Mouse (Mus musculus) midbrain, embryonic 13.5 days (tissue): ENCODE results near the gene Nr4a1. TPM values are rescaled to one million over a fixed set of nuclear protein-coding genes. Genes with fewer than 3 reads are reported as not detected.

Experiments used
- ATAC-seq: fragments of 200-750 bp; cut with Nextera tagmentation; 2 replicates; pipeline ENCODE4 v1.8.0; 2017; ENCODE audit warnings: mild to moderate bottlenecking, moderate TSS enrichment, moderate library complexity
- H3K27ac ChIP-seq: fragments of 300-500 bp; sonication (generic); 2 replicates; pipeline ENCODE4 v1.5.1; 2015; ENCODE audit warnings: inconsistent platforms, mild to moderate bottlenecking, moderate library complexity
- H3K27me3 ChIP-seq: fragments of 300-500 bp; sonication (generic); 2 replicates; pipeline ENCODE4 v1.6.1; 2015; ENCODE audit warnings: mild to moderate bottlenecking, inconsistent platforms
- H3K36me3 ChIP-seq: fragments of 300-500 bp; sonication (generic); 2 replicates; pipeline ENCODE4 v1.6.1; 2015; ENCODE audit warnings: mild to moderate bottlenecking, inconsistent platforms
- H3K4me1 ChIP-seq: fragments of 300-500 bp; sonication (generic); replicated peaks from 2 replicates; pipeline ENCODE4 v1.6.1; 2015; ENCODE audit warnings: inconsistent platforms
- H3K4me2 ChIP-seq: fragments of 300-500 bp; sonication (generic); replicated peaks from 2 replicates; pipeline ENCODE4 v1.6.1; 2015; ENCODE audit warnings: moderate library complexity, mild to moderate bottlenecking, inconsistent platforms
- H3K4me3 ChIP-seq: fragments of 300-500 bp; sonication (generic); replicated peaks from 2 replicates; pipeline ENCODE4 v1.5.1; 2015; ENCODE audit warnings: mild to moderate bottlenecking, inconsistent platforms
- H3K9ac ChIP-seq: fragments of 300-500 bp; sonication (generic); replicated peaks from 2 replicates; pipeline ENCODE4 v1.6.1; 2015; ENCODE audit warnings: mild to moderate bottlenecking, inconsistent platforms
- H3K9me3 ChIP-seq: fragments of 300-500 bp; sonication (generic); 2 replicates; pipeline ENCODE4 v1.6.1; 2016; ENCODE audit warnings: mild to moderate bottlenecking, inconsistent platforms
- WGBS: fragments of 180-500 bp; shearing (Covaris S2); methylation state at CpG from one replicate; pipeline ENCODE4 v1.1.7; 2015; 5-methylcytosine and 5-hydroxymethylcytosine counted together
- polyA plus RNA-seq: library from polyadenylated mRNA; unstranded; fragments of >200 nt; fragmentation: Nextera tagmentation; extraction: Ambion mirVana; gene quantifications from 2 replicates; pipeline ENCODE4 v1.2.1, GENCODE M21; 2015

Gene Nr4a1
- polyA plus RNA-seq, result 2.8 and 3.1 TPM in 2 replicates

DNA sequence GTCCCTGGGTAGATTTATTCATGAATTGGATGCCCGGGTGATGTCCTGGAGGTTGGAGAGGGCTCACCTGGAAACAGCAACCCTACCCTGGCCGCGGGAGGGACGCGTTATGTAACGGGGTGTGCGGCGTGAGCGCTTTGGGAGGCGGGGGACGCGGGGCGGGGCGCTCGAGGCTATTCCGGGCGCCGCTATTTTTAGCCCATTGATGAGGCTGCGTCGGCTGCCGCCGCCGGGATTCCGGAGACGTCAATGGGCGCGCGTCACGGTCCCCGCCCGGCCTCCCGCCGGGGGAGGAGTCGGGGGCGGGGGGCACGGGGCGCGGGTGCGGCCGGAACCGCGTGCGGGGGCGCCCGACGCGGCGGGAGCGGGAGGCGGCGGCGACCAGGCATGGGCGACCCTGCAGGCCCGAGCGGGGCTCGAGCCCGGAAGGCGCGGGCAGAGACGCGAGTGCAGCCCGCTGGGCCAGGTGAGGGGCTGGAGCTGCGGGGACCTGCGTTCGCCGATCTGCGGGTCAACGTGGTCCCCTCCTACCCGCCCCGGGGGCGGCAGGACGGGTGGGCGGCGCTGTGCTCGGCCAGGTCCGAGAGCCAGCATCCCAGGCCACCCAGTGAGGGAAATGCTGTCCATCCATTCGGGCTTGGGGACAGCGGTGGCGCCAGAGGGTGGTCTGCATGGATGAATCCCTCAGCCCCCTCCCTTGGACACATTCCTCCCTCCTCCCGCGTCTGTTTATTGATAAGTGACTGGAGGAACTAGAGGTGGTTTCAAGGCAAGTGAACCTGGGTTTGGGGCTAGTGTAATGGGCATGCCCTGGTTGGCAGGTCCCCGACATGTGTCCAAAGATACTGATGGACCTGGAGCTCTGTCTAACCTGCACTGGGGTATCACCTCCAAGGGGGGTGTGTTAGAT is at the start of gene Nr4a1:
Gene Nr4a1, plus strand, starts transcription at position 384 of the 910 bp plus-strand sequence.
- peak within 1 kb of the TSS; percentile 56 for H3K27ac ChIP-seq
- H3K36me3 ChIP-seq, result no peaks in the 10 kb centered on the region
- under 1% methylated on average over 82 of the region's 82 CpGs for WGBS

DNA sequence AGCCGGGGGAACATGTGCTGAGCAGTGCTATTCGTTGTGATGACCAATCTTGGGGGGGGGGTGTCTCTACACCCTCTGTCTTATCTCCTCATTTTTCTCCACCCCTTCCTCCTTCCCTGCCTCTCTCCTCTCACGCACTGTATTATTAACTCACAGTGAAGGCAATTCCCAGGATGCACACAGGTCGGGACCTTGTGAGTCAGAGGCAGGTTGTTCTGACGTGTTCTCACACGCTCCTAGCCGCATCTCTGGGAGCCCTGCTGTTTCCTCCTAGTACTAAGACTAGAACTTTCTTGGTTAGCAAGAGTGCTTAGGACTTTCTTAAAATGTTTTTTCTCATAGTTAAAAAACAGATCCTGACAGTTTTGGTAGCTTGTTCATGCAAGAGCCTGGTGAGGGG is 49.3 kb upstream of the Nr4a1 start:
- H3K9me3 ChIP-seq, result 0 out of 2 replicates have a peak, but pooled peaks cover 6% of the 10 kb centered on the region
- no peaks in the 10 kb centered on the region for H3K4me1 ChIP-seq
- ATAC-seq, result no peak
- no peak overlapping the region for H3K4me2 ChIP-seq
- H3K27me3 ChIP-seq, result no peaks in the 10 kb centered on the region
- H3K4me3 ChIP-seq, result no peak overlapping the region
- 88% methylated on average over 7 of the region's 7 CpGs for WGBS
- H3K9ac ChIP-seq, result no peak overlapping the region
- H3K36me3 ChIP-seq, result peaks cover 92% of the 10 kb centered on the region
- no peak overlapping the region for H3K27ac ChIP-seq

More for the DNA sequence above, at the start of gene Nr4a1:
- ATAC-seq, result peak; percentile 79
- Histone ChIP-seq H3K4me2 (peak within 1 kb of the TSS; percentile 83), H3K9ac (peak within 1 kb of the TSS; percentile 87), H3K4me3 (peak within 1 kb of the TSS; percentile 64), H3K9me3 (no peaks in the 10 kb centered on the region), H3K27me3 (peaks cover 29% of the 10 kb centered on the region; the same call in 1 of the 2 replicates), H3K4me1 (peaks cover 8% of the 10 kb centered on the region; the same call in 1 of the 2 replicates)

DNA sequence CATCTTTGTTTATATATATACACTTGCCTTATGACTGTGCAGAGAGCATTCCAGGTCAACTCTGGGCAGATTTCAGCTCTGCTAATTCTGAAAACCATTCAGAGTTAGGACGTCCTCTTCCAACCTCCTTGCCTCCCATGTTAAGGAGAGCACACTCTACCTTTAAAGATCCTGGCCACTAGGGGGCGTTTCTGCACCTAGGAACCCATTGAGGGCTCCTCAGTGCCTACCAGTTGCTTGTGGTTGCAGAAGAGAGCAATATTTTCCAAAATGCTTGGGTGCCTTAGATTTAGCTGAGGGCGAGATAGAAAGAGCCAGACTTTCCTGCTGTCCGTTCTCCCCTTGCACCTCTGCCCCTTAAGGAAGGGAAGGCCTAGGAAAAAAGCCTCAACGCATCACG is 43.8 kb upstream of the Nr4a1 start:
- Histone ChIP-seq H3K36me3 (peaks cover 79% of the 10 kb centered on the region), H3K27me3 (no peaks in the 10 kb centered on the region), H3K4me2 (no peak overlapping the region), H3K9me3 (no peaks in the 10 kb centered on the region), H3K27ac (no peak overlapping the region), H3K4me1 (no peaks in the 10 kb centered on the region), H3K9ac (no peak overlapping the region), H3K4me3 (no peak overlapping the region)
- ATAC-seq, result 0 out of 2 replicates have a peak, but pooled peaks have one; percentile 34
- 61% methylated on average over 6 of the region's 6 CpGs for WGBS

DNA sequence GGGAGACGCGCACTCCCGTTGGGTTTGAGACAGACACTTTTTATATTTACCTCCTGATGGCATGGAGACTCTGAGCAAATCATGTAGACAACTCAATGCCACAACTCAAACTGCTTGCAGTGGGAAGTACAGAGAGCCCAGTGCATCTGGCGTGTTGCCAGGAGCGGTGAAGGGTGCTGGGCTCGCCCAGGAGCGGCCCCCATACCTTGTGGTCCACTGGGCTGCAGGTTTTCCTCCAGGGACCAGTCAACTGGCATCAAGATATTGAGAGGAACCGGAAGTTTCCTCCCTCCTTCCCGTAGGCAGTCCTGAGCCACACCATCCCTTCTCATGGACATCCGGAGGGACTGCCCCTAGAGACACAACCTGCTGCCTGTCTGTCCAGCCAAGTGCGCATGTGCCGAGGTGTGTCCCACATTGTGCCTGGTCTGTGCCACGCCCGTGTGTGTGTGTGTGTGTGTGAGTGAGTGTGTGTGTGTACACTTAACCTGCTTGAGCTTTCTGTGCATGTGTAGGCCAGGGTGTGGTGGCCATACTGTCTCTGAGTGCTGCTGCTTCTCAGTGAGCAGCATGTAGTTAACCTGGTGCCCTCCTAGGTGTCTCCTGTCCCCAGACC is 43.0 kb upstream of the Nr4a1 start:
- Histone ChIP-seq H3K36me3 (peaks cover 74% of the 10 kb centered on the region), H3K4me3 (no peak overlapping the region), H3K27ac (no peak overlapping the region), H3K4me2 (no peak overlapping the region), H3K4me1 (no peaks in the 10 kb centered on the region), H3K9ac (no peak overlapping the region), H3K27me3 (no peaks in the 10 kb centered on the region), H3K9me3 (no peaks in the 10 kb centered on the region)
- no peak for ATAC-seq
- WGBS, result 94% methylated on average over 14 of the region's 14 CpGs

DNA sequence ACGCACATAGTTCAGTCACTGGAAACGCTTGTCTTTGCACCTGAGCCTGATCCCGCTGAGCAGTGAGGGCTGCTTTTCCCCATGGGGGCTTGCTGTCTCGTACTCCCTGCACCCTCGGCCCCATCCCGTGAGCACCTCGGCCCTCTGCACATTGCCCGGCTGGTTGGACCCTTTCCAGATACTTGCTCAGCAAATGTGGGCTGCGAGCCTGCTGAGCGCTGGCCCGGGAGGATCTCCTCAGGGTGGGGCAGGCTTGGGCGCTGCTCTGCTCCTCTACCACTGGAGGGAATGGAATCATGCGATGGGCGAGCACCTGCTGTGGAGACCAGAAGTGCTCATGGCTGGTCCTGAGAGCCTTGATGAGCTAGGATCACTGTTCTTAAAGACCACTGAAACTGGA is 41.6 kb upstream of the Nr4a1 start:
- Histone ChIP-seq H3K4me2 (no peak overlapping the region), H3K9me3 (no peaks in the 10 kb centered on the region), H3K36me3 (peaks cover 62% of the 10 kb centered on the region), H3K4me1 (no peaks in the 10 kb centered on the region), H3K27me3 (no peaks in the 10 kb centered on the region), H3K4me3 (no peak overlapping the region), H3K27ac (no peak overlapping the region), H3K9ac (no peak overlapping the region)
- 76% methylated on average over 14 of the region's 14 CpGs for WGBS
- ATAC-seq, result no peak

DNA sequence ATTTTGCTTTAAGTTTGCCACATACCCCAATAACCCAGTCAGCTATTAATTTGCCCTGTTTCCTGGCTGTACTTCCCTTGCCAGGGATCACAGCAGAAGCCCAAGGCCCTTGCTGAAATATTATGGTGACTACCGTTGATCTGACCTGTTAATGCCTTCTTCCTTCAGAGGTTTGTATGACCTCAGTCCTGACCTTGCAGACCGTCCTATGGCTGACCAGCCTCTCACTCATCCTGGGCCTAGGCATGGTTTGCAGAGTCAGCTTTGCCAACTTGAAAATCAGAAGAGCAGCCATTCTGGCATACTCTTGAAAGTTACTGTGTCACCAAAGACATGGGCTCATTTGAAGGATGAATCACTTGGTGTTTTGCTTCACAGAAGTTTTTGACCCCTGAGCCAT is 38.9 kb upstream of the Nr4a1 start:
- Histone ChIP-seq H3K27ac (no peak overlapping the region), H3K9me3 (no peaks in the 10 kb centered on the region), H3K4me3 (no peak overlapping the region), H3K36me3 (peaks cover 38% of the 10 kb centered on the region), H3K9ac (no peak overlapping the region), H3K4me2 (no peak overlapping the region), H3K4me1 (peaks cover 2% of the 10 kb centered on the region; the same call in 1 of the 2 replicates), H3K27me3 (no peaks in the 10 kb centered on the region)
- no peak for ATAC-seq
- WGBS, result 76% methylated on average over 2 of the region's 2 CpGs

DNA sequence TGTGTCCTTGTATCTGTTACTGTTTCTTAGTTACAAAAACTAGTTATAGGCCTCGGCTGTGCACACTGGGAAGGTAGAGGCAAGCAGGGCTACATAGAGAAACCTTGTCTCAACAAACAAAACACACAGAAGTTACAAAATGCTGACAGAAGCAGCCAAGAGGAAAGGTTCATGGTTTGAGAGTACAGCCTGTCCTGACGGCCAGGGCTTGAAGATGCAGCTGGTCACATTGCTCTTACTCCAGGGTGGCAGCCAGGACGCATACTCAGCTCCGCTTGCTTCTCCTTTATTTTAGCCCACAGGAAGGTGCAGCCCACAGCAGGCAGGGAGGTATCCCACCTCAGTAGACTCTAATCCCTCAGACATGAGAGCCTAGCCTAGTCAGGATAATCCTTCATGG is 38.0 kb upstream of the Nr4a1 start:
- Histone ChIP-seq H3K4me2 (no peak overlapping the region), H3K4me1 (peaks cover 11% of the 10 kb centered on the region), H3K27ac (no peak overlapping the region), H3K36me3 (peaks cover 29% of the 10 kb centered on the region), H3K27me3 (no peaks in the 10 kb centered on the region), H3K9me3 (no peaks in the 10 kb centered on the region), H3K4me3 (no peak overlapping the region), H3K9ac (no peak overlapping the region)
- ATAC-seq, result no peak
- 74% methylated on average over 4 of the region's 4 CpGs for WGBS

DNA sequence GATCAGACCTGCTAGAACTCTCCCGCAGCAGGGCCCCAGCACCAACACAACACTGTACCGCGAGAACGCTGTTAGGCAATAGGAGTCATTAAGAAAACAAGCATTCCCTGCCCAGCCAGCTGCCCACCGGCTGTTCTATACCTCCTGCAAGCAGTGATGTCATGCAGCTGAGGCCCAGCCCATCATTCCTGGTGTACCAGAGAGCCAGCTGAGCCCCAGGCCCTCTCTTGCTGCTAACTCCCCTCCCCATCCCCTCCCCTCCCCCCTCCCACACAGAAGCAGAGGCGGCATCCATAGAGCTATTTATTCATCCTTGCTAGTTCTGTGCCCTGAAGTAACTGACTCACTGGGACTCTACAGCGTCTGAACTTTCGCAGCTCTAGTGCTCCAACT is 33.2 kb upstream of the Nr4a1 start:
- Histone ChIP-seq H3K4me3 (no peak overlapping the region), H3K27me3 (peaks cover 12% of the 10 kb centered on the region; the same call in 1 of the 2 replicates), H3K9me3 (no peaks in the 10 kb centered on the region), H3K4me1 (peaks cover 51% of the 10 kb centered on the region), H3K4me2 (peak overlapping the region; percentile 45), H3K36me3 (no peaks in the 10 kb centered on the region), H3K9ac (peak overlapping the region; percentile 24), H3K27ac (peak overlapping the region; percentile 74)
- ATAC-seq, result peak; percentile 69
- 3% methylated on average over 8 of the region's 8 CpGs for WGBS

DNA sequence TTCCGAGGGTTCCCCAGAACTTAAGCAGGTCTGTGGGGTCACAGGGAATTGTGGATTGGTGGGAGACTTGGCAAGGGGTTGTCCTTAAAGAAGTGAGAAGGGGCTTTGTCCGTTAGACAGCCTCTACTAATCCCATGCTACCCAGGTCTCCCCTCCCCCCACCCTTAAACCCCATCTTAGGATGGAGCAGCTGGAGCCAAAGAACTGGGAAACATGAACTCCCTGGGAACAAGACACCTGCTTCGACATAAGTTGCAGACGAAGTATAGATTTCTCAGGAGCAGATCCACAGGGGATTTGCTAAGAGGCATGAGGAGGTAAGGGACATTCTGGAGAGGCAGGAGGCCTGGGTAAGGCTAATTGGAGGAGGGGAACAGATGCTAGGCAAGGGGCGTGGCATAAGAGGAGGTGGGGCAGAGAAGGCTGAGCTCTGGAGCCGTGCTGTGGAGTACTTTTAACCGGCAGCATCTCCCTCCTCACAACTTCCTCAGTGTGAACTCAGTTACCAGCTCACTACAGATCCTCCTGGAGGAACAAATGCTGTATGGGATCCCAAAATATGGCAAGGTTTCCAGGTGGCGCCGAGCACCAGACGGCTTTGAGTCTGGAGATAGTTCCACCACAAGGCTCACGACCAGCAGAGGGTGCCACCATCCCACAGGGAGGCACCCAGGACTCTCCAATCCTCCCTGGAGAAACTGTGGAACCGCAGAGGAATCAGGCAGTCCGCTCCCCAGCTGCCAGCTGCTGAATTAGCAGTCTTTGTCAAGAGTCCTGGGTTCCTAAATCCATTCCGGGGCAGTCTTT is 32.6 kb upstream of the Nr4a1 start:
- Histone ChIP-seq H3K36me3 (no peaks in the 10 kb centered on the region), H3K9me3 (no peaks in the 10 kb centered on the region), H3K27ac (peak overlapping the region; percentile 74), H3K9ac (no peak overlapping the region), H3K4me1 (peaks cover 51% of the 10 kb centered on the region), H3K27me3 (peaks cover 12% of the 10 kb centered on the region; the same call in 1 of the 2 replicates), H3K4me3 (peak overlapping the region; percentile 17; the same call in 1 of the 2 replicates), H3K4me2 (peak overlapping the region; percentile 45)
- peak; percentile 51 for ATAC-seq
- WGBS, result 2% methylated on average over 14 of the region's 14 CpGs

DNA sequence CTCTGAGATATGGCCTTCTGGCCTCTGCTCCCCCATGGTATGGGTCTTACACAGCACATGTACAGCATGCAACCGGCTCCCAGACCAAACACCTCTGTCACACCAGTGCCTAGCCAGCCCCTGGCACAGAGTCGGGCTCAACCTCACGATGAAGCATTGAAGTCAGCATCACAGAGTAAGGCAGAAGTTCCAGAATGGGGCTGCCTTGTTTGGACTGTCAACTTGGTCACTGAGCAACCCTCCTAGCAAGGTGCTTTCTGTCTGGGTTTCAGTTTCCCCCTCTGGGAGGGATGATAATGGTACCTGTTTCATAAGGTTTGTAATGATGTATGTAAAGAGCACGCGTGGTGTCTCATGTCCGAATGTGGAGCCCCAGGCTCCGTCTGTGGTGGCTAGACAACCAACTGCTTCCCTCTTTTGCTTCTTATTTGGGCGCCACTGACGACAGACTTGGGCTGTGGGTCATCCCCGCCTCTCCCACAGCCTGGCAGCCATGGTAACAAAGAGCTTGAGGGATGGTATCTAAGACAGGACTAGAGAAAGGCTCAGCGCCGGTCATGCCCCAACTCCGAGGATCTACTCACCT is 31.1 kb upstream of the Nr4a1 start:
- no peak for ATAC-seq
- peak overlapping the region; percentile 94 for H3K4me2 ChIP-seq
- H3K9ac ChIP-seq, result no peak overlapping the region
- peak overlapping the region; percentile 61; the same call in 1 of the 2 replicates for H3K4me3 ChIP-seq
- H3K27me3 ChIP-seq, result peaks cover 12% of the 10 kb centered on the region; the same call in 1 of the 2 replicates
- no peaks in the 10 kb centered on the region for H3K36me3 ChIP-seq
- WGBS, result 35% methylated on average over 13 of the region's 13 CpGs
- no peak overlapping the region for H3K27ac ChIP-seq
- H3K4me1 ChIP-seq, result peaks cover 53% of the 10 kb centered on the region
- no peaks in the 10 kb centered on the region for H3K9me3 ChIP-seq

DNA sequence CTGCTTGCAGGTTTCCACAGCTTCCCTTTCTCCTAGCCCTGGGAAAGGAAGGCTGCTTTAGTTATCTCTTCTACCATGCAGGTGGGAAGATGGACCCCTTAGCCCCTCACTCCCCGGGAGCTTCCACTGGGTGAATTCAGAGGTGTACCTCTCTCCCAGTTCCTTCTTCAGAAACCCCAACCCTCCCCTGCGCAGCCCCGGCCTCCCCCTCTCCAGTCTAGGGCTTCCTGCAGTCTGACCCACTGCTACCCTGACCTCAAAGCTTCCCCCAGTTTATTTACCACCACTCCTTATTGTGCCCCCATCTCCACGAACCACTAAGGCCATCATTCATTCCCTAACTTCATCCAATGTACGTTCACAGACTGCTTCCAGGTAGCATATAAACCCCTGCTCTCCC is 30.5 kb upstream of the Nr4a1 start:
- Histone ChIP-seq H3K9me3 (no peaks in the 10 kb centered on the region), H3K4me3 (peak overlapping the region; percentile 61), H3K27me3 (peaks cover 12% of the 10 kb centered on the region; the same call in 1 of the 2 replicates), H3K9ac (peak overlapping the region; percentile 77), H3K27ac (no peak overlapping the region), H3K36me3 (no peaks in the 10 kb centered on the region), H3K4me1 (peaks cover 56% of the 10 kb centered on the region), H3K4me2 (peak overlapping the region; percentile 94)
- 8% methylated on average over 5 of the region's 5 CpGs for WGBS
- no peak; the same call in 1 of the 2 replicates for ATAC-seq
